Mouse (Mus musculus): ENCODE measurements around the gene Tns2. TPM values are rescaled to one million over a fixed set of nuclear protein-coding genes. Genes with fewer than 3 reads are reported as not detected.

Gene Tns2
- polyA plus RNA-seq, 1 experiment, result 26.7 TPM

DNA sequence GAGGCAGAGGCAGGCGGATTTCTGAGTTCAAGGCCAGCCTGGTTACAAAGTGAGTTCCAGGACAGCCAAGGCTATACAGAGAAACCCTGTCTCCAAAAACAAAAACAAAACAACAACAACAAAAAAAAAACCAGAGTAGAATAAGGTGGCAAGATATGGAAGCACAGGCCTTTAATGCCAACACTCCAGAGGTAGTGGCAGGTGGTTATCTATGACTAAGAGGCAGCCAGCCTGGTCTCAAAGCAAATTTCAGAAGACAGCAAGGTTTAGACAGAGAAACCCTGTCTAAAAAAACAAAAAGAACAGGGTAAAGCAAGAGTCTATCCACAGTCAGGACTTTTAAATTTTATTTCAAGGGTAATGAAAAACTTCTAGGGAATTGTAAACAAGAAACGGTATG is 34.5 kb downstream of the Tns2 start:
- Histone ChIP-seq H3K4me1 (ENCODE audit: control insufficient read depth, insufficient read depth, low read length) (no peaks in the 10 kb centered on the region; the same call in 1 of the 2 replicates), H3K4me3 (replicated peaks; ENCODE audit: control insufficient read depth, low read depth, low read length) (no peak overlapping the region), H3K27ac (ENCODE audit: control insufficient read depth, insufficient read depth, low read depth, low read length, poor library complexity) (no peak overlapping the region)
- TF ChIP-seq POLR2A (IDR thresholded peaks at IDR 0.05; ENCODE audit: borderline replicate concordance, control insufficient read depth, low read depth, low read length), result no peak
- TF ChIP-seq CTCF (IDR thresholded peaks at IDR 0.05; ENCODE audit: control insufficient read depth, insufficient read depth, low read length), result no peak
- WGBS, result 92% methylated on average over 2 of the region's 2 CpGs

DNA sequence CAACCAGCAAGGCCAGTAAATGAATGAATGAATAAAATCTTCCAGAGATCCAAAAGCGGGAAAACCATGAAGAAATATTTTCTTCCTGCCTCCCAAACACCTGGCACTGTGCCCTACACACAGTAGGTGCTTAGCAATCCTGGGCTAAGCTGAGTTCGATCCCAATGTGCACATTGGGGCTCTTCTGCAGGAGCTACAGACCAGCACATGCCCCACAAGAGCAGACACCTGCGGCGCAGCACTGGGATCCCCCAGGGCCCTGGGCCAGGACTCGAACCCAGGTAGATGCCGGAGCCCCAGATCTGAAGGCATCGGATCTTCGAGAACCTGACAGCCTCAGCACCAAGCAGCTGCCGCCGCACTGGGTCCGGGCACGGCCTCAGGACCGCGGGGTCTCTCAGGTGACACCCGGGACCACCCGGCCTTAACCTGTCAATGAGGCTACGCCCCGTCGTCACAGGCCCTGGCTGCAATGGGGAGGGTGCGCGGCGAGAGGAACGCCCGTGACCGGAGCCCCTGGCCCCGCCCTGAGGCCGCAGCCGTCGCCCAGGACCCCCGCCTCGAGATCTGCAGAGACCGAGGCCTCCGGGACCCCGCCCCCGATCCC is 35.4 kb downstream of the Tns2 start:
- 1% methylated on average over 35 of the region's 35 CpGs for WGBS
- Histone ChIP-seq H3K27ac (ENCODE audit: control insufficient read depth, insufficient read depth, low read depth, low read length, poor library complexity) (peak overlapping the region; percentile 57), H3K4me3 (replicated peaks; ENCODE audit: control insufficient read depth, low read depth, low read length) (peak overlapping the region; percentile 86), H3K4me1 (ENCODE audit: control insufficient read depth, insufficient read depth, low read length) (no peaks in the 10 kb centered on the region; the same call in 1 of the 2 replicates)
- no peak for TF ChIP-seq CTCF (IDR thresholded peaks at IDR 0.05; ENCODE audit: control insufficient read depth, insufficient read depth, low read length)
- TF ChIP-seq POLR2A (IDR thresholded peaks at IDR 0.05; ENCODE audit: borderline replicate concordance, control insufficient read depth, low read depth, low read length), result no peak

DNA sequence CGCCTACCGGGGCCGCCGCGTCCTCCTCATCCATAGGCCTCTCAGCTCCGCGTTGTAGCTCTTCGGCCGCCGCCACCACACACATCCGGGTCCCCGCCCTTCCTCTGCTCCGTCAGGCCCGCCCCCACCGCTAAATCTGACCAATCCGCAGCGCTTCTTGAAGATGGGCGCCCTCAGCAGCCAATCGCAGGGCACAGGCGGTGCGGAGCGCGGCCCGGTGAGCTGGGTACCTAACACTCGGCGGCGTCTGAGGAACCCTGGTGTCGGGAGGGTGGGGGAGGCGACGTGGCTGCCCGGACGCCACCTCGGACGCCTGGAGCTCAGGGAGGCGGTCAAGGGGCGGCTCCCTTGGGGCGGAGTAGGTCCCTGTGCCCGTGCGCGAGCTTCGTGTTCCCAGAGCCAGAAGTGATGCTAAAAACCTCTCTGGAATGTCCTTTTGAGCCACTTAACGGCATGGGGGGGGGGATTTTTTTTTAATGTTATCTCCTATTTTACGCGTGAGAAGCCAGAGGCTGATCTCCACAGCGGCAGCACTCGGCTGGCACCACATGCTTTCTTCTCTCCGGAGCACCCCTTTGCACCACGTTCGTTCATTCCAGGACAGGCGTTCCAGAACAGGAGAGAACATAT is 36.0 kb downstream of the Tns2 start, which contains the start of gene Spryd3:
Spryd3 (minus strand) TSS at position 106 of the 630 bp plus-strand sequence.
- Histone ChIP-seq H3K4me1 (ENCODE audit: control insufficient read depth, insufficient read depth, low read length) (no peaks in the 10 kb centered on the region; the same call in 1 of the 2 replicates), H3K27ac (ENCODE audit: control insufficient read depth, insufficient read depth, low read depth, low read length, poor library complexity) (peak within 1 kb of the TSS; percentile 57), H3K4me3 (replicated peaks; ENCODE audit: control insufficient read depth, low read depth, low read length) (peak within 1 kb of the TSS; percentile 86)
- TF ChIP-seq CTCF (IDR thresholded peaks at IDR 0.05; ENCODE audit: control insufficient read depth, insufficient read depth, low read length) (no peak), POLR2A (IDR thresholded peaks at IDR 0.05; ENCODE audit: borderline replicate concordance, control insufficient read depth, low read depth, low read length) (peak; percentile 62)
- 1% methylated on average over 50 of the region's 50 CpGs for WGBS

DNA sequence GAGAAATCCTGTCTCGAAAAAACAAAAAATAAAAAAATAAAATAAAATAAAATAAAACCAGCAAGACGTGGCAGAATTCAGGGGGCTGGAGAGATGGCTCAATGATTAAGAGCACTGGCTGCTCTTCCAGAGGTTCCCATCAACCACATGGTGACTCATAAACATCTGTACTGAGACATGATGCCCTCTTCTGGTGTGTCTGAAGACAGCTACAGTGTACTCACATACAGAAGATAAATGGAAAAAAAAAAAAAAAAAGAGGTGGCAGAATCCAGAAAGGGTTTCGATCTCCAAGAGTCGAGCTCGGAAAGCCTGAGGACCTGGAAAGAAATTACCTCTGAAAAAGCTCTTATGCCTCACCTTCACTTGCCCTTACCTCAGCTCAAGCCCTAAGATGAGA is 40.9 kb downstream of the Tns2 start:
- no peak for TF ChIP-seq CTCF (IDR thresholded peaks at IDR 0.05; ENCODE audit: control insufficient read depth, insufficient read depth, low read length)
- TF ChIP-seq POLR2A (IDR thresholded peaks at IDR 0.05; ENCODE audit: borderline replicate concordance, control insufficient read depth, low read depth, low read length), result no peak
- 76% methylated on average over 5 of the region's 5 CpGs for WGBS
- Histone ChIP-seq H3K27ac (ENCODE audit: control insufficient read depth, insufficient read depth, low read depth, low read length, poor library complexity) (no peak overlapping the region), H3K4me1 (ENCODE audit: control insufficient read depth, insufficient read depth, low read length) (peaks cover 1% of the 10 kb centered on the region; the same call in 1 of the 2 replicates), H3K4me3 (replicated peaks; ENCODE audit: control insufficient read depth, low read depth, low read length) (no peak overlapping the region)

- Histone ChIP-seq H3K27ac (ENCODE audit: control insufficient read depth, insufficient read depth, low read depth, low read length, poor library complexity) (no peak overlapping the region), H3K4me1 (ENCODE audit: control insufficient read depth, insufficient read depth, low read length) (peaks cover 1% of the 10 kb centered on the region; the same call in 1 of the 2 replicates), H3K4me3 (replicated peaks; ENCODE audit: control insufficient read depth, low read depth, low read length) (no peak overlapping the region)
- TF ChIP-seq CTCF (IDR thresholded peaks at IDR 0.05; ENCODE audit: control insufficient read depth, insufficient read depth, low read length), result no peak
- no peak for TF ChIP-seq POLR2A (IDR thresholded peaks at IDR 0.05; ENCODE audit: borderline replicate concordance, control insufficient read depth, low read depth, low read length)
- WGBS, result 61% methylated on average over 23 of the region's 23 CpGs
Measured at GRCm38 (mm10) chr15:102142914-102143912, 43.0 kb downstream of the Tns2 start.

DNA sequence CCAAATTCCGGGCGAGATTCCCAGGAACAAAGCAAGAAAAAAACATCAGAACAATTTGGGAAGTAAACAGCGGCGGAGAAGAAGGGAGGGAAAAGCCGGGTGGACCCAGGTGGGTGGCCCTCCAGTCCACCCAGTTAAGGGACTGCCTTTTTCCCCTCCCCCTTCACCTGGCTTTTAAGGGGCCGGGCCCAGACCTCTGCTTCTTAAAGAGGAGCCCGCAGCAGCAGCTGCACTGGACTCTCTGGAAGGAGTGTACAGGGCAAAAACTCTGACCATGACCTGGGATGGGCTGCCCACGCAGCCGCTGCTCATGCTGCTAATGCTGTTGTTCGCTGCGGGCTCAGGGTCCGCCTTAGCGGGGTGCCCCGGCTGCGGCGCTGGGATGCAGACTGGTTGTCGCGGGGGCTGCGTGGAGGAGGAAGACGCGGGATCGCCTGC is 44.1 kb downstream of the Tns2 start, which contains the start of gene Igfbp6:
Igfbp6 (plus strand) TSS at position 89 of the 438 bp plus-strand sequence.
- no peak within 1 kb of the TSS for H3K27ac ChIP-seq (ENCODE audit: control insufficient read depth, insufficient read depth, low read depth, low read length, poor library complexity)
- TF ChIP-seq CTCF (IDR thresholded peaks at IDR 0.05; ENCODE audit: control insufficient read depth, insufficient read depth, low read length) (no peak), POLR2A (IDR thresholded peaks at IDR 0.05; ENCODE audit: borderline replicate concordance, control insufficient read depth, low read depth, low read length) (no peak)
- H3K4me1 ChIP-seq (ENCODE audit: control insufficient read depth, insufficient read depth, low read length), result peaks cover 1% of the 10 kb centered on the region; the same call in 1 of the 2 replicates
- WGBS, result 45% methylated on average over 22 of the region's 22 CpGs
- H3K4me3 ChIP-seq (replicated peaks; ENCODE audit: control insufficient read depth, low read depth, low read length), result no peak within 1 kb of the TSS

DNA sequence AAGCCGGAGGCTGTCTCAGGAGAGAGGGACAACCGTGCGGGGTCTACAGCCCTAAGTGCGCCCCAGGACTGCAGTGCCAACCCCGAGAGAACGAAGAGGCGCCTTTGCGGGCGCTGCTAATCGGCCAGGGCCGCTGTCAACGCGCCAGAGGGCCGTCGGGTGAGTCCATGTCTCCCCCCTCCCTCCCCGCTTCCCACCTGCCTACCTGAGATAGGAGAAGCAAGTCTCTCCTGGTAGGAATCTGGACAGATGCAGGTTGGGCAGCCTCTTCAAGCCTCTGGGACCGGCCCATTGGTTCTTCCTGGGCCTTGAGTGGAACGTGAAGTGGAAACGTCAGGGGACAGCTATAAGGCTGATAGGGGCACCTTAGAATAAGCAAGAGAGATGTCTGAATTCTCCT is 44.5 kb downstream of the Tns2 start:
- Histone ChIP-seq H3K27ac (ENCODE audit: control insufficient read depth, insufficient read depth, low read depth, low read length, poor library complexity) (no peak overlapping the region), H3K4me3 (replicated peaks; ENCODE audit: control insufficient read depth, low read depth, low read length) (no peak overlapping the region), H3K4me1 (ENCODE audit: control insufficient read depth, insufficient read depth, low read length) (peaks cover 1% of the 10 kb centered on the region; the same call in 1 of the 2 replicates)
- WGBS, result 45% methylated on average over 19 of the region's 19 CpGs
- TF ChIP-seq POLR2A (IDR thresholded peaks at IDR 0.05; ENCODE audit: borderline replicate concordance, control insufficient read depth, low read depth, low read length) (no peak), CTCF (IDR thresholded peaks at IDR 0.05; ENCODE audit: control insufficient read depth, insufficient read depth, low read length) (no peak)

All from bone marrow, adult 2 months (tissue).